Mouse (Mus musculus): ENCODE results near the gene Lrrc8a. TPM values are rescaled to one million over a fixed set of nuclear protein-coding genes. Genes with fewer than 3 reads are reported as not detected.

Lrrc8a gene
- polyA plus RNA-seq, 1 experiment from 2014 or later = 51.9 TPM

DNA sequence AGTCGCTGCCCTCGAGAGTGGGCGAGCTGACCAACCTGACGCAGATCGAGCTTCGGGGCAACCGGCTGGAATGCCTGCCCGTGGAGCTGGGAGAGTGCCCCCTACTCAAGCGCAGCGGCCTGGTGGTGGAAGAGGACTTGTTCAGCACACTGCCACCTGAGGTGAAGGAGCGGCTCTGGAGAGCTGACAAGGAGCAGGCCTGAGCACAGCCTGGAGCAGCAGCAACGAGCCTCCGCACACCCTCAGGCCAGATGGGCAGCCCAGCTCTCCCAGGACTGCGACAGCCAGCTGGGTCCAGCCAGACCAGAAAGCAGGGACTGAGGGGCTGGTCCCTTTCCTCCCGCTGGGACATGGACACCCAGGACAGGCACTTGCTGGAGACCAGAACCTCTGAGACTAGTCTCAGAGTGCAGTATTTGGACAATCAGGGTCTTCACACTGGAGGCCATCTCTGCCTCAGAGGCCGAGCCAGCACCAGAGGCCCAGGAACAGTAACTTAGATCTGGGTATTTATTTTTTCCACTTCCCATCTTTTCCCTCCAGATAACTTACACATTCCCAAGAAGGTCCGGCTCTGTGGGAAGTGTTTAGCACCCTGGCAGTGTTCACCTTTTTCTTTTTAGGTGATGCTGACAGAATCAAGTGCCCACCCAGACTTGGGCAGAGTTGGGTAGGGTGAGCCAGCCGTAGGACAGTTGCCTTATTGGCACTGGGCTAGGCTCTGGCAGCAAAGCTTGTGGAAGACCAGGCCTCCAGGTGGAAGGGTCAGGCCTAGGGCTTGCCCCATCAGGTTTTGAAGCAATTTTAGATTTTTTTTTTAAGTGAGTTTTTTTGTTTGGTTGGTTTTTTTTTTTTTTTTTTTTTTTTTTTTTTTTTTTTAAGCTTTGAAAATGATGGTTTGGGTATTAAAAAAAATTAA, 24.7 kb downstream of the Lrrc8a start:
- Histone ChIP-seq H3K27ac (ENCODE audit: low read length) (no peak overlapping the region), H3K36me3 (ENCODE audit: control insufficient read depth, insufficient read depth, low read length) (peaks cover 62% of the 10 kb centered on the region), H3K4me3 (ENCODE audit: low read depth, low read length) (no peak overlapping the region), H3K4me2 (replicated peaks; ENCODE audit: low read depth, low read length) (no peak overlapping the region), H3K27me3 (ENCODE audit: control insufficient read depth, insufficient read depth, low read length) (no peaks in the 10 kb centered on the region), H3K4me1 (ENCODE audit: control insufficient read depth, insufficient read depth, low read length) (peaks cover 30% of the 10 kb centered on the region), H3K9me3 (ENCODE audit: control insufficient read depth, low read depth, low read length) (no peaks in the 10 kb centered on the region), H3K9ac (replicated peaks; ENCODE audit: low read depth, low read length) (no peak overlapping the region)
- no peak for ATAC-seq (ENCODE audit: insufficient number of reproducible peaks, insufficient read depth, low FRiP score, low read depth)
- WGBS = 90% methylated on average over 18 of the region's 18 CpGs

DNA sequence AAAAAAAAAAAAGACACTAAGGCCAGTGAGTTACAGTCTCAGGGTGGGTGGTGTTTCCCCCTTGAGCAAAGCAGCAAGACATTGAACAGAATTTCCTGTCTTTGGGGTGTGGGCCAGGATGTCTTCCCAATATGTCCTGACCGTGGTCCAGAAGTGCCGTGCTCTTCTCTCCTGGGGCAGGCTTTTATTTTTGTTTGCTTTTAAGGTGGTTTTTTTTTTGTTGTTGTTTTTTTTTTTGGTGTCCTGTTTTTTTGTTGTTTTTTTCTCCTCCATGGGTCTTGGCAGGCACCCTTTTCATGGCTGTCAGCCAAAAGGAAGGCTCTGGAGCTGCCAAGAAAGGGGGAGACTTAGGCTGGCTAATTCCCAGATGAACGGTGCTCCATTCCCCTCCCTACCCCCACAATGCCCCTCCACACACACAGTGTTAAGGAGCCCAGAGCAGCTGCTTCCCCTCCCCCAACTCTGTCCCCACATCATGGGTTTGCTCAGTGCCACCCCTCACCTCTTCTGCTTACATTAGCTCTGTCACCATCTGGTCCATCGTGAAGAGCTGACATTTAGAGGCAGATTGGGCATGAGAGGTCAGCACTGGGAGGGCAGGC, 25.4 kb downstream of the Lrrc8a start:
- whole genome bisulfite sequencing = 62% methylated on average over 4 of the region's 4 CpGs
- no peak for ATAC-seq (ENCODE audit: insufficient number of reproducible peaks, insufficient read depth, low FRiP score, low read depth)
- H3K4me3 ChIP-seq (ENCODE audit: low read depth, low read length) = no peak overlapping the region
- H3K27ac ChIP-seq (ENCODE audit: low read length) = no peak overlapping the region
- peaks cover 31% of the 10 kb centered on the region for H3K4me1 ChIP-seq (ENCODE audit: control insufficient read depth, insufficient read depth, low read length)
- no peaks in the 10 kb centered on the region for H3K27me3 ChIP-seq (ENCODE audit: control insufficient read depth, insufficient read depth, low read length)
- no peak overlapping the region for H3K4me2 ChIP-seq (replicated peaks; ENCODE audit: low read depth, low read length)
- no peak overlapping the region for H3K9ac ChIP-seq (replicated peaks; ENCODE audit: low read depth, low read length)
- H3K9me3 ChIP-seq (ENCODE audit: control insufficient read depth, low read depth, low read length) = no peaks in the 10 kb centered on the region
- peaks cover 55% of the 10 kb centered on the region for H3K36me3 ChIP-seq (ENCODE audit: control insufficient read depth, insufficient read depth, low read length)

DNA sequence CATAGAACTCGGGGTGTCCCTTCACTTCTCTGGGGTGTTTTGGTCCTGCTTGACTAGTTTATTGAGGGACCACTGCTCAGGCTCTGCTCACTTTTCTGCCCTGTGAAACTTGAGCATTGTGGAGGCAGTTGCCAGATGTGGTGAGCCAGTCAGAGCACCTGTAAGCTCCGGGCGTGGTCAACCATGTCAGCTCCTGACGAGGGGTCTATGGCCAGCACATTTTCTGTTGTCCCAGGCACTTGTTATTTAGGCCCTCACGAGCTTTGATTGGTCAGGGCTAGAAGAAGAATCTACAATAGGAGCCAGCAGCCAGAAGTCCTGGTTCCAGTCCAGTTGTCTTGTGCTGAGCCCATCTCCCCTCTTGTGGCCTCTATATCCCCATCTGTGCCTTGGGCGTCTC, 26.3 kb downstream of the Lrrc8a start:
- Histone ChIP-seq H3K4me1 (ENCODE audit: control insufficient read depth, insufficient read depth, low read length) (peaks cover 31% of the 10 kb centered on the region), H3K27ac (ENCODE audit: low read length) (no peak overlapping the region), H3K27me3 (ENCODE audit: control insufficient read depth, insufficient read depth, low read length) (no peaks in the 10 kb centered on the region), H3K36me3 (ENCODE audit: control insufficient read depth, insufficient read depth, low read length) (peaks cover 47% of the 10 kb centered on the region), H3K4me3 (ENCODE audit: low read depth, low read length) (no peak overlapping the region), H3K4me2 (replicated peaks; ENCODE audit: low read depth, low read length) (no peak overlapping the region), H3K9me3 (ENCODE audit: control insufficient read depth, low read depth, low read length) (no peaks in the 10 kb centered on the region), H3K9ac (replicated peaks; ENCODE audit: low read depth, low read length) (no peak overlapping the region)
- ATAC-seq (ENCODE audit: insufficient number of reproducible peaks, insufficient read depth, low FRiP score, low read depth) = no peak
- WGBS = 86% methylated on average over 6 of the region's 6 CpGs

DNA sequence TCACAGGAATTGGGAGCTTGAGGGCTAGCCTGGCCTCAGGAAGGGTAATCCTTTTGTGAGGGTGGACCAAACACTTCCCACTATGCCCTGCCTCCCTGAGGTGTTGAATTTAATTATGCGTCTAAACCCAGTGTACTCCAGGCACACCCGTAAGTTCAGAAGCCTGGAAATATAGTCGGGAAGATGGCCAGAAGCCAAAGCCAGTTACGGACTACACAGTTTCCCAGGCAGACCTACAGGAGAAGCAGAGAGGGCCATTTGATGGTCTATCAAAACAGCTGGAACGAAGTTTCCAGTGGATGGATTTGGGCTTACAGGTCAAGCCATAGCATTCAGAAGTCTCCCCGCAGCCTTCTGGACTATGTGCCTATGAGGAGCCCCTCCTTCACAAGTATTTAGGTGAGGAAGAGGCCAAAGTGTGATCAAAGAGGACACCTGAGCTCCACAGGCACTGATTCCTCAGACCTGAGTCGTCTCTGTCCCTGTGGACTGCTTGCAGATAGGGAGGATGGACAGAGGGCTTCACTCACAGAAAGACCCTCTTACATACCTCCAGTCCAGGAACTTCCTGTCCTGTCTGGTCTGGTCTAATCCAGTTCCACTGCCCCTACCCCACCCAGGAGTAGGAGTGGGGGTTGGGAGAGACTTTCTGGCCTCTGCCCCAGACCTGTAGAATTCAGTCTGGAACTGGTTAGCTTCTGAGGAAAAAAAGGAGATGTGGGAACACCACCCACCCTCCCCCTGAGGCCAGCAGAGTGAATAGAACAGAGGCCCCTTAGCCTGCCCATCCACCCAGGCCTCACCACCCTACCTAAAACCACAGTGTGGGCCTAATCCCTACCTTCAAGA, 27.4 kb downstream of the Lrrc8a start:
- peaks cover 36% of the 10 kb centered on the region for H3K36me3 ChIP-seq (ENCODE audit: control insufficient read depth, insufficient read depth, low read length)
- peaks cover 34% of the 10 kb centered on the region for H3K4me1 ChIP-seq (ENCODE audit: control insufficient read depth, insufficient read depth, low read length)
- H3K27me3 ChIP-seq (ENCODE audit: control insufficient read depth, insufficient read depth, low read length) = no peaks in the 10 kb centered on the region
- WGBS = 59% methylated on average over 7 of the region's 7 CpGs
- no peaks in the 10 kb centered on the region for H3K9me3 ChIP-seq (ENCODE audit: control insufficient read depth, low read depth, low read length)
- H3K4me2 ChIP-seq (replicated peaks; ENCODE audit: low read depth, low read length) = no peak overlapping the region
- 0 out of 2 replicates have a peak, but pooled peaks have one; percentile 8 for ATAC-seq (ENCODE audit: insufficient number of reproducible peaks, insufficient read depth, low FRiP score, low read depth)
- H3K9ac ChIP-seq (replicated peaks; ENCODE audit: low read depth, low read length) = no peak overlapping the region
- H3K4me3 ChIP-seq (ENCODE audit: low read depth, low read length) = no peak overlapping the region
- peak overlapping the region; percentile 94 for H3K27ac ChIP-seq (ENCODE audit: low read length)

DNA sequence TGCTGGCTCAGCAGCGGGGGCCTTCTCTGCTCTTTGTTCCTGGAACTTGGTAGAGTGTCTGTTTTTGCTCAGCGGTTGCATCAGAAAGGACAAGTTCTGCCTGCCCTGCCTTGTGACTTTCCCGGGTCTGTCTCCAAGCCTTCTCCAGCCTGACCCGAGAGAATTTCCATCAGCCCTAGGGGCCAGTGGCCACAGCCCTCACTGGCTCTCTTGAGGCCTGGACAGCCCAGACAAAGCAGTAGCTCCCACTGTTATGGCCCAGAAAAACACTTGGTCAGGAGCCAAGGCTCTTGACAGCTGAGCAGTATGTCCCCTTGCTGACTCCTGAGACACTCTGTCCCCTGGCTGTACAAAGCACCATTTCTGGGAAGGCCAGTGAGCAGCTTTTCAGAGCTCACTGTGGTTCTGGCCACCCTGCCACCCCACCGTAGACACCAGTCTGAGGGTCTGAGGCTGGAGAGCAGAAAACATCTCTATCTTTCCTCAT, 28.3 kb downstream of the Lrrc8a start, which contains the start of gene Phyhd1:
TSS of gene Phyhd1 (plus strand) at position 437 of the 487 bp plus-strand sequence.
- Histone ChIP-seq H3K27ac (ENCODE audit: low read length) (peak within 1 kb of the TSS; percentile 94), H3K27me3 (ENCODE audit: control insufficient read depth, insufficient read depth, low read length) (no peaks in the 10 kb centered on the region), H3K4me3 (ENCODE audit: low read depth, low read length) (peak within 1 kb of the TSS; percentile 6; the same call in 1 of the 2 replicates), H3K4me1 (ENCODE audit: control insufficient read depth, insufficient read depth, low read length) (peaks cover 37% of the 10 kb centered on the region), H3K9me3 (ENCODE audit: control insufficient read depth, low read depth, low read length) (no peaks in the 10 kb centered on the region), H3K4me2 (replicated peaks; ENCODE audit: low read depth, low read length) (peak within 1 kb of the TSS; percentile 40), H3K9ac (replicated peaks; ENCODE audit: low read depth, low read length) (no peak within 1 kb of the TSS; the same call in 1 of the 2 replicates), H3K36me3 (ENCODE audit: control insufficient read depth, insufficient read depth, low read length) (peaks cover 30% of the 10 kb centered on the region)
- no peak for ATAC-seq (ENCODE audit: insufficient number of reproducible peaks, insufficient read depth, low FRiP score, low read depth)
- 44% methylated on average over 5 of the region's 5 CpGs for WGBS

DNA sequence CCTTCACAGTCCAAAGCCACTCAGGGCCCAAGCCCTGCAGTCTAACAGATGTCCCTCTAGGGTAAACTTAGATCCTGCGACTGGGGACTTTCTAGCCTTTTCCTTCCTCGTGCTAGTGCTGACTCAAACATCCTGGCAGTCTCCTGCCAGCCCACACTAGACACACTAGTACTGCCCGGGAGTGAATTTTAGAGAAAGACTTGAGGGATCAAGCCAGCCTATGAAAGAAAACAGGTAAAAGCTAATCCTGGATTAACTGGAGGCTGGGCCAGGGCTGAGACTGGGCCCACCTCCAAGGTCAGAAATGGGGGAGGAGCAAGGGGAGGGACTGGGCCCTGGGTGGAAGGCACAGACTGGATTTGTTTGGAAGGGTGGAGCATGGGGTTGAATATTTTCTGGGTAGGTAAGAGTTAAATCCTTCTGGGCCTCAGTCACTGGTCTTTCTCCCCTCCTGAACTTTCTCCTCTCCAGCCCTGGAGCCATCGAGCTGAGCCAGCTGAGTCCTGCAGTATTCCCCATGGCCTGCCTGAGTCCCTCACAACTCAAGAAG, 29.0 kb downstream of the Lrrc8a start:
- peak overlapping the region; percentile 94 for H3K27ac ChIP-seq (ENCODE audit: low read length)
- H3K27me3 ChIP-seq (ENCODE audit: control insufficient read depth, insufficient read depth, low read length) = no peaks in the 10 kb centered on the region
- peak; percentile 76 for ATAC-seq (ENCODE audit: insufficient number of reproducible peaks, insufficient read depth, low FRiP score, low read depth)
- H3K9ac ChIP-seq (replicated peaks; ENCODE audit: low read depth, low read length) = no peak overlapping the region; the same call in 1 of the 2 replicates
- peaks cover 23% of the 10 kb centered on the region for H3K36me3 ChIP-seq (ENCODE audit: control insufficient read depth, insufficient read depth, low read length)
- no peaks in the 10 kb centered on the region for H3K9me3 ChIP-seq (ENCODE audit: control insufficient read depth, low read depth, low read length)
- 6% methylated on average over 4 of the region's 4 CpGs for WGBS
- peak overlapping the region; percentile 40 for H3K4me2 ChIP-seq (replicated peaks; ENCODE audit: low read depth, low read length)
- H3K4me3 ChIP-seq (ENCODE audit: low read depth, low read length) = peak overlapping the region; percentile 6; the same call in 1 of the 2 replicates
- H3K4me1 ChIP-seq (ENCODE audit: control insufficient read depth, insufficient read depth, low read length) = peaks cover 37% of the 10 kb centered on the region

DNA sequence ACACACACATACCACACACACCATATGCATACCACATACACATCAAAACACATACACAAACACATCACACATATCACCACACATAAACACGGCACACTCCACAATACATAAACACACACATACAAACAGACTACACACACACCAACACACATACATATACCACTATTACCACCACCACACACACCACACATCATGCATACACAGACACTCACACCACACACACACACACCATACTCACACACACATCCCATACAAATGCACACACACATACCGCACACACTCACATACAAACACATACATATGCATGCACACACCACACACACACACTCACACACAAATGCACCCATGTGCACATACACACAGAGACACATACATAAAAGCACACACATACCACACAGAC, 30.0 kb downstream of the Lrrc8a start:
- Histone ChIP-seq H3K4me2 (replicated peaks; ENCODE audit: low read depth, low read length) (no peak overlapping the region), H3K27ac (ENCODE audit: low read length) (no peak overlapping the region), H3K4me1 (ENCODE audit: control insufficient read depth, insufficient read depth, low read length) (peaks cover 37% of the 10 kb centered on the region), H3K36me3 (ENCODE audit: control insufficient read depth, insufficient read depth, low read length) (peaks cover 15% of the 10 kb centered on the region), H3K9me3 (ENCODE audit: control insufficient read depth, low read depth, low read length) (no peaks in the 10 kb centered on the region), H3K9ac (replicated peaks; ENCODE audit: low read depth, low read length) (no peak overlapping the region), H3K27me3 (ENCODE audit: control insufficient read depth, insufficient read depth, low read length) (no peaks in the 10 kb centered on the region), H3K4me3 (ENCODE audit: low read depth, low read length) (no peak overlapping the region)
- ATAC-seq (ENCODE audit: insufficient number of reproducible peaks, insufficient read depth, low FRiP score, low read depth) = no peak
- 100% methylated on average over 2 of the region's 2 CpGs for WGBS

DNA sequence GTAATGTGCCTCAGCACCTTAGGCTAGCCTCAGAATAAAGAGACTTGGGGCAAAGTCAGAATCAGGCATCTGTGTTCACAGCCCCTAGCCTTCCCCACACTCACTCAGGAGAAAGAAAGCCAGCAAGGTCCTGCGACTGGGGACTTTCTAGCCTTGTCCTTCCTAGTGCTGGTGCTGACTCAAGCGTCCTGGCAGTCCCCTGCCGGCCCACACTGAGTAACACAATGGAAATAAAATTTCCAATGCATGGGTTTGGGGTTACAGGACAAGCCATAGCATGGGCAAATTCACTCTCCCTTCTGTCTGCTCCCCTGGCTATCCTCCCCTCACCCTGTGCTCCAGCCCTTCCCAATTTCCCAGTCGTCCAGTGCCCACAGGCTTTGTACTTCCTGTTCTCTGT, 30.9 kb downstream of the Lrrc8a start:
- Histone ChIP-seq H3K9ac (replicated peaks; ENCODE audit: low read depth, low read length) (no peak overlapping the region), H3K27ac (ENCODE audit: low read length) (no peak overlapping the region), H3K27me3 (ENCODE audit: control insufficient read depth, insufficient read depth, low read length) (no peaks in the 10 kb centered on the region), H3K4me1 (ENCODE audit: control insufficient read depth, insufficient read depth, low read length) (peaks cover 33% of the 10 kb centered on the region), H3K4me3 (ENCODE audit: low read depth, low read length) (no peak overlapping the region), H3K9me3 (ENCODE audit: control insufficient read depth, low read depth, low read length) (no peaks in the 10 kb centered on the region), H3K4me2 (replicated peaks; ENCODE audit: low read depth, low read length) (no peak overlapping the region), H3K36me3 (ENCODE audit: control insufficient read depth, insufficient read depth, low read length) (peaks cover 9% of the 10 kb centered on the region)
- ATAC-seq (ENCODE audit: insufficient number of reproducible peaks, insufficient read depth, low FRiP score, low read depth) = no peak
- WGBS = 53% methylated on average over 4 of the region's 4 CpGs
